Mouse (Mus musculus) ZHBTc4 (cell line): ENCODE measurements at regions not wholly inside any gene's neighbourhood (a gene's known extent, or its start where the extent isn't known, plus 50 kb on each side); places are given as distances from the start of the nearest gene placed in this dataset.

Source experiments
- DNase-seq: peaks from one replicate; pipeline ENCODE4 v3.0.0-alpha.2; 2011; ENCODE audit warnings: low read depth, low spot score

DNA sequence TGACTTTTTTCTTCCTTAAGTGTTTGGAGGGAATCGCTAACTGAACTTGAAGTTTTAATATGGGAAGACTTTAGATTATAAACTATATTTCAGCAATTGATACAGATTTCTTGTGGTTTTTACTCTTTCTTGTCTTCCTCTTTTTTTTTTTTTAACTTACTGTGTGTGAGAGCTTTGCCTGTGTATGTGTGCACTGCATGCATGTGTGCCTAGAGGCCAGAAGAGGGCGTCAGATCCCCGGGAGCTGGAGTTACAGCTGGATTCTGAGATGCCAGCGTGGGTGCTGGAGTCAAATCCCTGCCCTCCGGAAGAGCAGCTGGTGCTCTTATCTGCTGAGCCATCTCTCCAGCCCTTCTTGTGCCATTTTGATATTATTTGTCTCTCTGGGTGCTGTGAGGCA lies 129.6 kb downstream of the Trim33 start:
- DNase-seq, result peak; percentile 64

DNA sequence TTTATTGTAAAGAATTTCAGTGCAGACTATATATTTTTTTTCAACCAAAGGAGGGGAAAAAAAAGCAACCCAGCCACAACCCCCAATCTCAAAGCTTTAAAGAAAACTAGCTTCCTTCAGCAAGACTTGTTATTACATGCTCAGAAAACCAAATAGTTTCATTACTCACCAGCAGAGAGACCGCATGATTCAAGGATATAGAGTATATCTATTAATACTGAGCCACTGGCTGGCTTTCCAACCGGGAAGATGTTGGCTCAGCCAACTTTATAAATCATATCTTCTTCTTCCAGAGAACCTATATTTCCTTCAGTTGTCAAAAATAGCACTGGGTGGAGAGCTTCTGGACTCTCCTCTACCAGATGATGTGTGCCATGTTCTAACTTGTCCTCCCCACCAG lies 133.2 kb downstream of the Trim33 start:
- no peak for DNase-seq

DNA sequence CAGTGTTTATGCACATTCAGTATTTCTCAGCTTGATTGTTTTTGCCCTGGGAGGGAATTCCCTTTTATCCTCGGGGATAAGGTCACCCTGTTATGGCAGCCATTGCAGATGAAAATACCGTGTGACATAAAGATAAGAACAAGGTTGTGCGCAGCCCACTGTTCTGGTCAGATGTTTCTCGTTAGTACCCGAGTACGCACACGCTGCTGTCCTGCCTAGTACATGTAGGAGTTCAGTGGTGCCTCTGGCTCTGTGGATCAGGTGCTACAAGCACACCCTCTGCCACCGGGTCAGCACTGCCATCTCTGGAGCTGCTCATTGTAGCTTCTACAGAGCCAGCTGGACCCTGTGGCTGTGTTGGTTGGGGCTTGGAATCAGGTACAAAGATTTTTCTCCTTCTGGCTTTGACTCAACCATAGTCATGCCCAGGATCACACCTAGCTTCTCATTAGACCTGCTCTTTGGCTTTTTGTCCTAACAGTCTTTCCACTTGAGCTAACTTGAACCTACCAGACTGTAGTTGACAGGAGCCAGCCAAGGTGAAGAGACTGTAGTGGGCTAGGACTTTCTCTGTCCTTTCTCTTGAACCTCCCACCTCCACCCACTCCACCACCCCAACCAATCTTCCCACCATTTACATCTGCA lies 136.1 kb downstream of the Trim33 start:
- no peak for DNase-seq

DNA sequence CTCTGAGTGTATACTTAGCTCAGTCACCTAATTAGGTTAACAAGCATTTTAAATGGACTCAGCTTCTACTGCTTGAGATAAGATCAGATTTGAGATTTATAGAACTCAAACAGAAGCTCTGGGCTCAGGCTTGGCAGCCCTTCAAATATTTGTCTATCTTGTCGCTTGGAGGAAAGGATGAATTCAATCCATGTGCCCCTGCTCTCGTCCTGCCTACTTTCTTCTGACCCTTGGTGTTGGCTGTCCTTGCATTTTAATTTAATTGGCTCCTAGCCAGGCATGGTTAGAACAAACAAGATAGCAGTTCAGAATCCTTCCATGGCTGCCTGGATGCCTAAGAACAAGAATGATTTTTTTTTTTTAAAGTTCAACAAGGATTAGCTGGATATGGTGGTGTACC lies 137.2 kb downstream of the Trim33 start:
- no peak for DNase-seq

DNA sequence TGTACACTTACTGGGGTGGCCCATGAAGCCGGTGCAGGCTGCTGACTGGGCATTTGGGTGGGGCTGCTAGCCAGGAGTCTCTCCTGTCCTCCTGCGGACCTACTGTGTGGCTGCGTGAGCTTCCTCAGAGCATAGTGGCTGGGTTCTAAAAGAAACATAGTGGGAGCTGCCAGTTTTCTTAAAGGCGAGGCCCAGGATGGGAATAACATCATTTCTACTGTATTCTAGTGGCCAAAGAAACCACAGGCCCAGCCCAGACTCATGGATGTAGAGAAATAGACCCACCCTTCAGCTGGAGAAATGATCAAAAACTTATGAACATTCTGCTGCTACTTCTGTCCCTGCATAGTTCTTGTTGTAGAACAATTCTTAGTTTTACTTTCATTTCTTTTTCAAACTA lies 138.7 kb downstream of the Trim33 start:
- DNase-seq, result no peak

DNA sequence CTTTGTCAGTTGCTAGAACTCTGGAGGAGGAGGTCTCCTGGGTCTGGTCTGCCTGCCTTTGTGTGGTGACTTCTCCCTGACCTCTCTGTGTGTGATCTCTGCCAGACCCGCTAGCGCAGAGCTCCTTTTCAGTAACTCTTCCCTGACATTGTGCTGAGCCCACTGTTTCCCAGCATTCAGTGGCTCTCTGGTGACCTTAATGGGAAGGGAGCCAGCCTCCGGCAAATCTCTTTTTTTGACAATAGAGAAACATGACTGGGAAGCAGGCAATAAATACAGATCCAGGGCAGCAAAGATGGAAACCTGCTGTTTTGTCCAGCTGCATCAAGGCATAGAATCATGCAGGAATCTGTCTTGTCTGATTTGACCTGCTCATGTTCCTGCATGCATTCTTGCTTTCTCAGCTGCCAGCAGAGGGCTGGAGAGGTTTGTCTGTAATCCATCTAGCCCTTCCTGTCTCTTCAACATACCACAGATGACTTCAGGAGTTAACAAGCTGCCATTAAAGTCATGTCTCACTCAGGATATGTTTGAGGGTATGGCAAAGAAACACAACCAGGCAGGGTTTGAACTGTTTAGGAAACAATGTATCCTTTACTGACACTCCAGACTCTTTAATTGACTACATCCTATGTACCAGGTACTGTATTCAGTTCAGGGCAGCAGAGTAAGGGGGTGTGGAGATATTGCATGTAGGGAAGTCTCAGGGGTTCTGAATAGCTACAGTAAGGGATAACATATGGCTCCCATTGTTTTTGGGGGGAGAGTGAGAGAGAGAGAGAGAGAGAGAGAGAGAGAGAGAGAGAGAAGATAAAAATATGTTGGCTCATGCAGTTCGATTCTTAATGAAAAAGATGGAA lies 140.9 kb downstream of the Trim33 start:
- peak; percentile 42 for DNase-seq

DNA sequence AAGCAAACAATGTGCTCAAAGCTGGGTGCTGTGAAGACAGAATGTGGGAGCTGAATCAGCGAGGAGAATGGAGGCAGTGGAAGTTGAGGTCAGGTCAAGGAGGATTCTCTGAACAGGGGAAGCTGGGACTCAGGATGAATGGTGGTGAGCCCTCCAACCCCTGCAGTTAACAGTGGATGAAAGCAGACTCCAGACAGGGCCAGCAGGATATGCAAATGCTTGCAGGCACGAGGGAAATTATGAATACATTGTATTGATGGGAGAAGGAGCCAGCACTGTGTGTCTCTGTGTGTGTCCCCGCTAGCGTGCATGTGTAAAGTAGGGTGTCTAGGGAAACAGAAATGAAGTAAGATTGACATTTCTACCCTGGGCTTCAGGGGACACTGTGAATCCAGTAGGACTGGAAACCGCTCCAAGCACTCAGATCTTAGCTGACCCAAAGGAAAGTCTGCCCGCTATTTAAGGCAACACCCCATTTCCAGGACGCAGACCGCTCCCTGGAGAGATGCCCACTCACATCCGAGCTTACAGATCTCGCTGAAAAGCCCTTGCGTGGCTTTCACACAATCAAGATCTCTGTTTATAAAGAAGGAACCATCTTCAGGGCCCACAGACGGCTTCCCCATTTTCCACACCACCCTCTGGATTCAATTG lies 141.7 kb downstream of the Trim33 start:
- no peak for DNase-seq

DNA sequence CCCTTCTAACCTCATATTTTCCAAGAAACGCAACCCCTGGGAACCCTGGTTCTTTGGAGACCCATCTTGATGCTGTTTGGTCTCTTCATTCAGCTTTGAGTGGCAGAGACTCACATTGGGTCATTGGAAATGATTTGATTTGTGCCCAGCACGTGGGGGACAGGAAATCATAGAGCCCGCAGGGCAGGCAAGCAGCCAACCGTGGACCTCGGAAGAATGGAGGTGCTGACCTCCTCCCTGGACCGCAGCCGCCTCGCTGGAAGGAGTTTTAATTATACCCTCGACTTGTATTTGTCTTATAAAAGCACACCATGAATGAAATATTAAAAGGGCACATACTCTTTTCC lies 142.2 kb downstream of the Trim33 start:
- no peak for DNase-seq

DNA sequence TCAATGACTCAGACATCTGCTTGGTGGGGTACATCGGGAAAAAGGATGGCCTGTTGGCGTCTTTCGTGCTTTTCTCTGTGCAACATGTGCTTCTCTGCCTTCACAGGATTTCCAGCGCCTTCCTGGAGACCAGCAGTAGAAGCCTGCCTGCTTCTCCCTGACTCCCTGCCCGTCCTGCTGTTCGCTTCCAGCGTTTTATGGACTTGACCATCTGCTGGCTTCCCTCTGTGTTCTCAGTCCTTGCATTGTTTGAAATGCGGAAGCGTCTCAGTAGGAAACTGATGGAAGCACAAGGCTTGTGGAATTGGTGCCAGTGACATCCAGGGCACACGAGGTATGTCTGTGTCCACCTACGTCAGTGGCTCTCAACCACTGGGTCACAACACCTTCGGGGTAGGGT lies 143.7 kb downstream of the Trim33 start:
- no peak for DNase-seq

DNA sequence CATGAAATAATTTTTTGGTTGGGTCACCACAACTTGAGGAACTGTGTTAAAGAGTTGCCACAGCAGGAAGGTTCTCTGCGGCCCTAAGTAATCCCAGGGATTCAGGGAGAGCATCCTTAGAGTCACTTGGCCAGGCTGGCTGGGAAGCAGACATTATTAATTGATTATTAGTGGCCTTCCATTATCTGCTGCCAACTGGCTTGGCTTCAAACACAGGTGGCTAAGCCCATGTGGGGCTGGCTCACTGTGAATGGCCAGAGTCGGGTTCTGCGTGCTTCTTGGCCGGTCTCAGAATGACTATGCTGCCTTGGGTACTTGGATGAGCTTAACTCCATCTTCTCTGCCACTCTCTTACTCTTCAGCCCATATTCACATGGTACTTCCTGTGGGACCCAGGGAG lies 144.2 kb downstream of the Trim33 start:
- DNase-seq, result no peak

DNA sequence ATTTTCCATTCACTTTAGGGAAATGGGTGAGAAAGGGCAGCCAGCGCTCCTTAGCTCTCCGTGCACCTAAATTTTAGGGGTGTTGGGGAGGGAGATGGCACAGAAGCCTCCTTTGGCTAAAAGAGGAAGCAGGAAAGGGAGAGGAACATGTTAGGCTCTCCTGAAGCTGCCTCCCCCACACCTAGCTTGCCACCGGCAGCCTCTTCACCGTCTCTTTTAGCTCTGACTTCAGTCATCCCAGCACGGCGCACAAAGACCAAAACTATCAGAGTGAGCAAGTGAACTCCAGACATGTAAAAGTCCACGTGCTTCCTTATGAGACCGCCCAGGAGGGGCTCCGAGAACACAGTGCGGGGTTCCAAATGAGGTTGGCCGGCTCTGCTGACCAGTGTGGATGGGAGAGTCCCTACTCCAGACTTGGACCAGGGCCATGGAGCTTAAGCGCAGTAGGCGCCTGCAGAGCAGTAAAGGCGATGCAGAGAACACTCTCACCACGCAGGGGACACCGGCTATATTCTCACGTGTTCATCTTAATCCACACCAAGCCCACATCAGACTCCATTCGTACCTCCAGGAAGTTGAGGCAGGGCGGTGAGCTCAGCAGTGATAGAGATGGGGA lies 146.8 kb downstream of the Trim33 start:
- DNase-seq, result no peak

DNA sequence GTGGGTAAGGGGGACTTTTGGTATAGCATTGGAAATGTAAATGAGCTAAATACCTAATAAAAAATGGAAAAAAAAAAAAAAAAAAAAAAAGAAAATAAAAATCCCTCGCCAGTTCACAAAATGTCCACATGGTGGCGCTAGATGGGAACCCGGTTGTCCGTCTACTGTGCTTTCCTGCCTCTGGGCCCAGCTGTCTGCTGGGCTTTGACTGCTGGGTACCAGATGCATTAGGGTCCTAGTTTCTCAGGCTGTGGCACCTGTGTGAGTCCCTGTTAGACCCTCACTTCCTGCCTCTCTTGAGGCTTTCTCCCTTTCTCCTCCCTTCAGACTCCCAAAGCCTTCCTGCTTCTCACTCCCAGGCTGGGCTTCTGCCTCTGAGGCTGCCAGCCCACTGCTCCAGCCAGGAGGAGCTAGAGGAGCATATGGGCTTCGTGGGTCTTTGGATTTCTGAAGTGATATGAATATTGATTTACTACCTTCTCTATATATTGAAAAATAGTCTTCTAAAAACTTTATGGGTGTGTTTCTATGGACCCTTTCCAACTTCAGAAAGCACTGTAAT lies 145.7 kb upstream of the Syt6 start:
- DNase-seq, result peak; percentile 57

DNA sequence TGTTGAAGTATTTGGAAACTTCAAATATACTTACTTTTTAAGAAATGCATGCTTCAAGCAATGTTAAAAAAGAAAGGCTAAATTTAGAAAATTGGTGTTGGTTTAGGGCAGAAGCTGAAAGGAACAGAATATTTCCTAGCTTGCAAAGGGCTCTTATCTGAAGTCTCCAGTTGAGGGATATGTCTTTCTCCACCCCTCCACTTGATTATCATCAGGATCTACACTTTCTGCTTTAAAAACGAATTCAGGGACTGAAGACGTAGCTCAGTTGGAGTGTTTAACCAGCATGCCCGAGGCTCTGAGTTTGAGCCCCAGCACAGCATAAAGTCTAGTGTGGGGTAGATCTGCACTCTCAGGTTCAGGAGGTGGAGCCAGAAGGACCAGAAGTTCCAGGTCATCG lies 144.9 kb upstream of the Syt6 start:
- no peak for DNase-seq

DNA sequence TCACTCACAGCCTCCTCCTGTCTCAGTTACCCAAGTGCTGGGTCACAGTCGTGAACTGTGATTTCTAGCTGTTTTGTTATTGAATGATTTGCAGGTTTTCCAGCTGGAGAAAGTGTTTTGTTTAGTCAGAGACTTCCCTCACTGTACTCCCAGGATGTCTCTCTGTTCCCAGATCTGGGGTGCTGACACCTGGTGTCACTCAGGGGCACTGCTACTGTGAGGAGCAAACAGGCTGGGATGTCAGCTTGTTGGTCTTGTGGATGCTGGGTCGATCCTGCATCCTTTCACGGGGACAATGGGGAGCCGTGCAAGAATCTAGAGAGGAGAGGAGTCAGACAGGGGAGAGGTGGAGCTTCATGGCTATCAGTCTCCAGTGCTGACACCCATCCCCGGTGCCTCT lies 142.8 kb upstream of the Syt6 start:
- DNase-seq, result peak; percentile 50

DNA sequence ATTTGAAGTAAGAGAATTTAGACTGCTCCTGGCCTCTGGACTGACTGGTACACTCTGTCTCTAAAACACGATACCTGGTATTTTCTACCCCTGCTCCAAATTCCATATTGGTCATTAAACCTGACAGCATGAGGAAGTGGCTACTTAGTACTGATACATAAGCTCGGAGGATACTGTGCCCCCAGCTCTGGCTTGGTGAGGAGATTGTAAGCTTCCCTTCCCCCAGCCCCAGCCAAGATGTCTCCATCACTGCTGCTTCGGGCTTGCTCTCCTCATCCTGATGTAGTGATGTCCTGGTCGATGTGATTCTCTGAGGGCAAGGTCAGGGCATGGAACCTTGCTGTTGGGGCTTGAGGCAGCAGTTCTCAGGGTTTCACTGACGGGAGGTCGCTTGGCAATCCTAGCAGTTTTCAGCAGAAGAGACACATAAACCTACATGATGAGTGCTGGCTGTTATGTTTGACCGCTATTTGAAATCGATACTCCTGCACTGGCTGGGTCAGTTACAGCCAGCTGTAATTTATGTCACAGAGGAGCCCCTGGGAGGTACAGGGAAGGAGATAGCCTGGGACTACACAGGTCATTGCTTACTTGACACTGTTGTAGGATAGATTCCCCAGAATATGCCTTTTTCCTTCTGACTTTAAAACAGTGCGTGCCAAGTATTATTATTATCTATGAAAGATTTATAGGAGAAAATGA lies 138.0 kb upstream of the Syt6 start:
- no peak for DNase-seq

DNA sequence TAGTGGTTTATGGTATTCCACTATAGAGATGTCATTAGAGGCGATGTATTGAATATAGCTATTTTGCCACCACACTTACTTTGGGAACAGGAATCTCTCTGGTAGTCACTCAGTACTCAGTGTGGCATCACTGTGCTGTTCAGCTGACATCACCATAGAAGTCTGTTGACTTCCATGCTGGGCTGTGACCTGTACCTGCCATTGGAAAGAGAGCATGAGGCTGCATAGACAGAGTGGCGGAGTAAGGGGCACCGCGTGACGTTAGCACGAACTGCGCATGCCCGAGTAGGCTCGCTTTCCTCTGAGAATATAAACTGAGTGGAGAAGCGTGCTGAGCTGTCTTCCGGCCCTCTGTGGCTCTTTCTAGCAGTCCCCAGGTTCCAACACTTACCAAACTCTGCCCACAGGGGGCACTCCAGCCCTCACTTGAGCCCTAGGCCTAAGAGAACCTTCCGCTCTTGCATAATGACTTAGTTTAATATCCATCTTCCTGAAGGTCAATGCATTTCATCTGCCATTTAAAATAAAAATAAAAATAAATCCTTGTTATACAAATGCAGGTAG lies 136.2 kb upstream of the Syt6 start:
- peak; percentile 83 for DNase-seq

DNA sequence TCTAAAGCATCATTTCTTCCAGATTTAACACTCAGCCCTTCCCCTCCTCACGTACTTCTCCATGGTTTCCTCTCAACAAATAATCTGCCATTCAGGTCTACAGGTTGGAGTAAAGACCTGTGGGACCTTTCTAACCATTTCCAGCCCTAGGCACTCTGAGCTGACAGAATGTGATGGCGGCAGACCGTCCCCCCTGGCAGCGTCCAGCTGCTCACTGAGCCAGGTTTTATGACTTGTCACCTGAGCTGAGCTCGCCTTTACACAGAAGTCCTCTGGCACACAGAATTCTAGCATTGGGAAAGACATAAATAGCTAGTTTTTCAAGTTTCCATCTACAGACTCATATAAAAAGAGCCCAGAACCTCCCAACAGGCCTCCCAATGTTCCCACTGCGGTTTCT lies 131.8 kb upstream of the Syt6 start:
- no peak for DNase-seq

DNA sequence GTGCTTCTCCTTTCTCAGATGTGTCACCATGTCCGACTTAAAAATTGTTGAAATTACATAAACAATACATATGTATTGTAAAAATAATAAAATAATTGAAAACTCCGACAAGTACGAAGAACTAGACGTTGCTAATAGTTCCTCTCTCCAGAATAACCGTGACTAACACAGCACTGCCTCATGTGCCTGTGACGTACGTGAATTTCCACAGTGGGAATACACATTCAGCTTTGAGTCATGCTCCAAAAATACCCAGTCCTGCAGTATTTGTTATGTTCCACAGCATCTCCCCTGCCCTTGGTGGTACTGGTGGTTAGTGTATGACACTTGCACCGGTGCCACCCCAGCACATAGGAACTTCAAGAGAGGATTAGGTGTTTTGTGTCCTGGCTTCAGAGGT lies 129.2 kb upstream of the Syt6 start:
- DNase-seq, result no peak

DNA sequence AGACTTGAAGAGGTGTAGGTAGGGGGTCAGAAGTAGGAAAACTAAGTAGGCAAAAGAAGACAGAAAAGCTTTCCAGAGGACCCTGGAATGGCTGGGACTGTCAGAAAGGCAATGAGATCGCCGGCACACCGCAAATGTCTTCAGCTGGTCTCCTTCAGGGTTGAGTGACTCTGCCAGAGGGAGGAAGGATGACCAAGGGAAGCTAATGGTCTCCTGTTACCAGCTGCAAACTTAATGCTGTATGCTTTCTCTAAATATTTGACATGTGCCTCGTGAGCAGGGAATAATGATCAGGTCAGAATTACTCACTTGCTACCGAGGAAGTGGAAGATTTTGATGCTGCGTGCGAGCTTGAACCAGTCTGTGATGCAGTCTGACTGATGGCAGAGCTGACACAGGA lies 125.2 kb upstream of the Syt6 start:
- no peak for DNase-seq

DNA sequence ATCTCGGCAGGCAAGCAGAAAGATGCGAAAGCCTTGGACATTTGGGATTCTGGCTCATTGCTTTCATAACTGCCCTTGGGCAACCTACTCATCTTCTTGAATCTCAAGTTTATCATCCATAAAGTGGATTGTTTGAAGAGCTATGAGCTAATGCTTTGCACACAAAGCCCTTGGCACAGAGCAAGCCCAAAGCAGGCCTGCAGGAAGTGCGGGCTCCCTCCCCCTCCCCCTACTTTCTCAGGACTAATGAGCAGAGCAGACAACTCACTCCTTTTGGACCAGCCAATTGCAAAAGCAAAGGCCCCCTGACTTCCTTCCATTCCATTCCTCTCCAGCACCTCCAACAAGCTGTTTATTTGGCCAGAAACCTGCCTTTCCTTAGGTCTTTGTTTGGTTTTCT lies 123.1 kb upstream of the Syt6 start:
- no peak for DNase-seq

DNA sequence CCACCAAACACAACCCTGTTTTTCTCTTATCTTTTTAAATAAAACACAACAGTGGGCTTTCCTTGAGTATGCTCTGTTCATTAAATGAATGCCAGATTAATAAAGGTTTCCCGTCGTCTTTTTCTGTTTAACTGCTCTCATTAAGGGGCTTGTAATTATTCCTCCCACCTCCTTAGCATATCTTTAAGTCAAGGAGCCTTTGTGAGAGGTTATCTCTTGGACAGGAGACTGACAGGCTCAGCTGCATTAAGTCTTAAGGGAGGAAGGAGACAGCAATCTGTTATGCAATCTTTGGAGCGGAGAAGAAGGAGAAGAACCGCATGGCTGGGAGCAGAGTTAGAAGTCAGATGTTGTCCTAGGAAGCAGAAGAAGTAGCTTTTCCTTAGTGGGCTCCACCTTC lies 111.3 kb upstream of the Syt6 start:
- DNase-seq, result no peak
